Mouse (Mus musculus) pancreas, adult 10 weeks (tissue): Measurements from ENCODE around the gene Rps15a. TPM values are rescaled to one million over a fixed set of nuclear protein-coding genes. Genes with fewer than 3 reads are reported as not detected.

Experiments
- polyA plus RNA-seq: library from polyadenylated mRNA; stranded (reverse); fragments of 350-450 nt; fragmentation: Illumina TruSeq; extraction: RNeasy Lipid Tissue Mini Kit (QIAGEN cat#74804); gene quantifications from one replicate; pipeline ENCODE4 v1.2.3, GENCODE M21; 2015; ENCODE audit warnings: low read depth, low replicate concordance; ENCODE audit not compliant: insufficient read depth

Rps15a gene
- 377 TPM for polyA plus RNA-seq

DNA sequence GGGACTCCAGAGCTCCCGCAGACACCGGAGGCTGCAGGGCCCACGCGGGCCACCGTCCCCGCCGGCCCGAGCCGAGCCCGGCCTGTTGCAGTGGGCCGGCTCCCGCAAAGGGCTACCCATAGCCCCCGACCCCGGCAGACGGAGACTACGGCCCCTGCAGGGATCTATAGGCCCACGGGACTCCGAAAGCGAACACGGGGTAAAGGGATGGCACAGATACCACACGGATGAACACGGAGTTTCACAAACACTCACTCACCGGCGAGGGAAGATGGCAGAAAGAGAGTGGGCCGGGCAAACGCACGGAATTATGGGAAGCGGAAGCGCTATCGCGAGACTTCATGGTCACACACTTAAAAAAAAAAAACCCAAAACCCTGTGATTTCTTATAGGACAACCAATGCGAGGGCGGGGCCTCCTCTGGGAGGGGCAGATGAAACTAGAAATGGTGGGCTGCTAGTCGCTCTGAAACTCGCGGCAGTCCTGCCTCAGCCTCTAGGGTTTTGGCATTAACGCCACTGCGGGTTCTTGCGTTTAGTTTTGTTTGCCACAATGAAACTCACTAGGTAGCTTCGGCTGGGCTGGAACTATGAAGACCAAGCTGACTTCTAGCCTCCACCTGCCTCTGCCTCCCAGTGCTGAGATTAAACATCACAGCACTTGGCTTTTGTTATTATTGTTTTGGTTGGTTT lies at the start of gene Rps15a:
Gene Rps15a, minus strand, starts transcription at position 312 of the 692 bp plus-strand sequence.

DNA sequence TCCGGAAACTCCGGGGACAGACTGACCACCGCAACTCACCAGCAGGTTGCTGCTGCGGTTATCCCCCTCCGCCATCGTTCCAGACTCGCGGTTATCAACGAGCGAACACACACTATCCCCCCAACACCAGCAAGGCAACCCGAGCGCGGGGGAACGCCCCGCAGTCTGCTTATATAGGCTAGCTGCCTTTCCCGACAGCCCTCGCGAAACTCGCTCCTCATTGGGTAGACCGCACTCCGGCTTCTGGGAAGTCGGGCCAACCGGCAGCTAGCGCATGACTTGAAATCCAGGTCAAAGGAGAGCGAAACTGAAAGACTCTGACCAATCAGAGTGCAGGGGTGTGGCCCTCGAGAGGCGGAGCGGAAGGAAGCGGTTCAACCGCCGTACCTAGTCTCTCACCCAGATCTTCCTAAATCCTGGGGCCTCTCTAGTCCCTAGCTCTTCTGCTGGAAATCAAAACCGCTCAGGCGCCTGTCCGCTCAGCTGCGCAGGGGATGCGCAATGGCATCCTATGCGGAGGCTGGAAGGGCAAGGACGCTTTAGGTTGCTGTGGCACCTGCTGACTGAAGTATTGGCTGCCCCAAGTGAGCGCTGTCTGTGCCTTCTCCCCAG lies 13.5 kb upstream of the Rps15a start, which contains the start of gene Arl6ip1:
Gene Arl6ip1, minus strand, starts transcription at position 233 of the 612 bp plus-strand sequence.

Other genes starting within 250 kb of the Rps15a start
- 23.6 TPM for gene Arl6ip1, start 13.5 kb upstream of the Rps15a start, polyA plus RNA-seq
- gene Smg1, start 127.5 kb upstream of the Rps15a start, polyA plus RNA-seq, result 10.9 TPM